Mouse (Mus musculus): ENCODE results near the gene Gm20809. TPM values are rescaled to one million over a fixed set of nuclear protein-coding genes. Genes with fewer than 3 reads are reported as not detected.
"Not testable (repeated sequence)": the region's sequence is repeated elsewhere in the genome, so short reads cannot be mapped to it uniquely, and the experiment has no call there.

The Gm20809 gene
- not detected for total RNA-seq (2021)

DNA sequence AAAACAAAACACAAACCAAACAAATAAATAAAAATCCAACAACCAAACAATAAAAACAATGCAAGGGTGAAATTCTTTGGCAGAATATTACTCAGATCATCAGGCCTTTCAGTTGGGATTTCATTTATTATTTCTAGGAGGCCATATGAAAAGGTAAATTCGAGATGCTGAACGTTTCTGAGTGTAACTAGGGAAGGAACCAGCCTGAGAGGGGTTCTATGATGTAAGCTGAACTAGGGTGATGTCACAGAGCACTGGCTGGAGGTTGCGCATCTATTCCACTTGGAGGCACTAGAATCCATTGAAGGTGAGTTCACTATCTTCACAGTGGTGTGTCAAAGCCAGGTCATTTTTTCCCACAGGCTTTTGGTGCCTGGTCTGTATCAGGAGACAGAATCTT, at the start of gene Gm20809:
Gene Gm20809 (plus strand): TSS at position 301 of the 400 bp plus-strand sequence.
- DNase-seq; intact Hi-C loops (cut with DNase I): not testable (repeated sequence)

Data from heart, postnatal 10 days (tissue).